Mouse (Mus musculus): ENCODE measurements around the gene Efcc1.

- TF ChIP-seq JUN (IDR thresholded peaks at IDR 0.05; ENCODE audit: insufficient read depth, low read depth, low read length): no peak
- TF ChIP-seq CTCF (conservative IDR thresholded peaks at IDR 0.05 in 1 of 2, IDR thresholded peaks at IDR 0.05 in 1 of 2; ENCODE audit: low read depth in 2 of 2, low read length in 2 of 2): no peak
- no peak for TF ChIP-seq GABPA (IDR thresholded peaks at IDR 0.05; ENCODE audit: insufficient replicate concordance, low read depth, low read length)
- no peak for TF ChIP-seq ZKSCAN1 (IDR thresholded peaks at IDR 0.05; ENCODE audit: borderline replicate concordance, low read depth, low read length)
Observed at GRCm38 (mm10) chr6:87780546-87781301, 50.1 kb downstream of the Efcc1 start.

Data from CH12.LX (cell line).